Mouse (Mus musculus) left cerebral cortex, adult 11 months (tissue): Measurements from ENCODE around the gene Msmp.
"Not testable (repeated sequence)": the region's sequence is repeated elsewhere in the genome, so short reads cannot be mapped to it uniquely, and the experiment has no call there.

Source experiments
- DNase-seq: peaks from one replicate; pipeline ENCODE4 v3.0.0; 2022; ENCODE audit warnings: low spot score

Msmp gene

DNA sequence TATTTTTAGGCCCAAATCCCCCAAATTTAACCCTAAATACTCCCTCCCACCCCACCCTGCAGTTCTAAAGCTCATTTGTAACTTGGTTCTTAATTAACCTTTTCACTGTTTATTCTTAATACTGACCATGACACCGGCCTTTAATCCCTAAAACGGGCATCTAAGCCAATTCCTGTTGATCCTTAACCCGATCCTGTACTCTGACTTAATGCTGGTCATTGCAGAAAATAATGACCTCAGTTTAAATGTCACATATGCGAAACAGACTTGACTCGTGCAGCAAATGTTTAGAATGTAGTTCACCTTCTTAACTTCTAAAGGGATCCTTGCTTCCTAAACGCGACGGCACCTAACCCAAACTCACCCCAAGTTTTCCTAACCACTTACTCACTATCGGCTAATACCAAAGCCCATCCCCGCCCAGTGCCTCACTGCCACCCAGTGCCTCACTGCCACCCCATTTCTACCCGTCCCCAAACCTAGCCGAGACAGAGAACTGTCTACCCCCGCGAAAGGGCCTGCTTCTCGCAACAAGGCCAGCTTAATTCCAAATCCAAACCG lies 22.8 kb downstream of the Msmp start:
- no peak for DNase-seq

DNA sequence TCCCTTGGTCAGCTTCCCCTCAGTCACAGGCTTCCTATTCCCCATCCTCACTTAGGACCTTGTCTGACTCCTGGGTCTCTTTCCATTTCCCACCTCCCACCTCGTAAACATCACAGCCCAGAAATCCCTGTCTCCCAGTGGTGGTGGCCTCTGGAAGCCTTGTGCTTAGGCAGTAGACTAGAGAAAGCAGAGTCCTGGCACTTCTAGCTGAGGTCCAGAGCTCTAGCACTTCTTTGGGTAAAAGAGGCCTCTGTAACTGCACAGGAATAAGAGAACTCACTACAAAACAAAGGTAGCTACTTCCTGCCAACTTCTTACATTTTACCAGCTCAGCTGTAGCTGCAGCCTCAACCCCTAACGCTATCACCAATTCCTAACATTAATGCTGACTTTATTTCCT lies 23.3 kb downstream of the Msmp start:
- DNase-seq: no peak

DNA sequence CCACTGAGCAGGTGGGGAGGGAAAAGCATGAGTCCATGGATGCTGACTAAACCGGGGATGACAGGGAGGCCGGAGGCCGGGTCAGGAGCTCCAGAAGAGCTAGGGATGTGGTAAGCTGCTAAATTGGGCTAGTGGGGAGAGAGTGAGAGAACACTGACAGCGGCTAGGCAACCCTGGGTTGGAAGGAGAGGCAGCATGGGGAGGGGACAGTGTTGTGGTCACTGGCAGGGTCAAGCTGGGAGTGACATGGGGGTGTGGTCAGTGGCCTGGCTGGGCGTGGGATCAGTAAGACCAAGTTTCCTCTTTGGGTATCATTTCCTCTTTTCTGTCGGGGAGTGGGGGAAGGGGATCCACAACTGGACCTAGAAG lies 24.1 kb downstream of the Msmp start:
- DNase-seq: no peak

DNA sequence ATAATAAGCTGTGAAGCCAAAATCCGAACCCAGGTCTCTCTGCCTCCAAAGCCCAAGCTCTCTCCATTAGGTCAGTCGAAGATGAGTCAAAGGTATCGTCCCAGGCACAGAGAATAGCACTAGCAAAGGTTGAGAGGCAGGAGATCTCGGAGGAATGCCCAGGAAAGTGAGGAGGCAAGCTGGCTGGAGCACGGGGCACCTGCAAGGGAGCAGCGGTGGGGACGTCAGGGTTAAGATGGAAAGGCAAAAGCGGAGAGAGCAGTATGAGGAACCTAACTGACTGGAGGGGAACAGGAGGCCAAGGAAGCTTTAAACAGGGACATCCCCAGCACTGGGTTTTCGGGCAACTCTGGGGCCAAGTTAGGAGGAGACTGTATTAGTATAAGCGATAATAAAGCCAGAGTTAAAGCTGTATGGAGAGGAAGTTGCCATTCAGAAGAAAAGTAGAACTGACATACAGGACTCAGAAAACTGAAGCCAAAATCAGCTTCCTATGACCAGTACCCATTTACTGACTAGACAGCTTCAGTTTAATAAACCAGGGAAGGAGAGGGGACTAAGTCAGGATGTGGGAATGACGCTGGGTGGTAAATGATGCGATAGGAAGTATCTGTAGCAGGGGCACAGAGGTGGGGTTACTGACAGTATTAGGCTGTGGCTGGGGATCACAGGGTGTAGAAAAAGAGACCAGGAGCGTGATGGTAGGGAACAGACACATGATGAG lies 24.6 kb downstream of the Msmp start:
- no peak for DNase-seq

DNA sequence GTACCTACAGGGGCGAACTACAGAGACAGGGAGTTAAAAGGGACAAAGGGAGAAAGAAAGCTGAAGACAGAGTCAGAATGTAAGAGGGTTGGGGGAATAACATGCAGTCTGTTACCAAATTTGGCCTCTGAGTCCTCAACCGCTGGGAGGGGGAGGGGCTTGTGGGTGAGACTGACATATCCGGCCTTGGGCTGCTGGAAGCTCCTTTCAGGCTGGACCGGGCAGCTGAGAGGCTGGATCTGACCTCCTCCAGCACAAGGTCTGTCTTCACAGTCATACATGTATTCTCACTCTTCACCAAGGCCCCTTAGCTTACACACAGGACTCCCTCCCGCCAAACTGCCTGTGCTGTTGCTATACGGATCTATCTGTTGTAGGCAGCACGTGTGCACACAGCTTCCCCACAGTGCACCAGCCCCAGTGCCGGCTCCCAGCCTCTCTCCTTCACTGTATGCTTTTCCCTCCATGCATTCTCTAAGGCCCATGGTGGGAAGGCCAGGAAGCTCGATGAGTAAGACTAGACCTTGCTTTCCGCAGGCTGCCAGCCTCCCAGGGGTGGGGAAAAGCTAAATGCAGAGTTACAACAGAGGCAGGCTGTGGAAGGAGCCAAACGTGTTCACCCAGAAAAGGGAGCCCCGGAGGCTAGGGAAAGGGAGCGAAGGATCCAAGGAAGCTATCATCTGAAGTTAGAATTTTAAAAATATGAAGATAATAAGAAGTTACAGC lies 25.5 kb downstream of the Msmp start:
- DNase-seq: no peak

DNA sequence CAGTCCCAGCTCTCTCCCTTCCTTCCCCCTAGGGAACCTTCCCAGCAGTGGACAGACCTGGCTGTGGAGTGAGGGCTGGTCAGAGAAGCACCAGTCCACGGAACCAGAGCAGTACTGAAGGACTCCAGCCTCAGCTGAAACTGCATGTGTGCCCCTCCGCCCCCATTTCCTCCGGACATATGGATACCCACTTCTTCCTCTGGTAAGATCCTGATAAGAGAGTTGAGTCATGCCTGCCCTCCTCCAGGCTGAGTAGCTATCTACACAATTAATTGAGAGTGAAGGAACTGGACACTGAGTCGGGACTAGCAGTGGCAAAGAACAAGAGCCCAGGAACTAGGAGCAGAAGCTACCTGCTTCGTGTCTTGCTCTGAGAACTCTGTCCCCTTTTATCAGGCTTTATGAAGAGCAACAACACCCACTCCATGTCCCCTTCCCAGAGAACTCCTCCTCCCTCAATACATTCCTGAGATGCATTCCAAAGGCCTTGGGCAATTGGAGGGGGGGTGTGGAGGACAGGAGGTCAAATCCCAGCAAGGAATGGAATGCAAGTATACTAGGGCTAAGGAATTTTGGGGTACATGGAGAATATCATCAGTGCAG lies 26.2 kb downstream of the Msmp start:
- no peak for DNase-seq

DNA sequence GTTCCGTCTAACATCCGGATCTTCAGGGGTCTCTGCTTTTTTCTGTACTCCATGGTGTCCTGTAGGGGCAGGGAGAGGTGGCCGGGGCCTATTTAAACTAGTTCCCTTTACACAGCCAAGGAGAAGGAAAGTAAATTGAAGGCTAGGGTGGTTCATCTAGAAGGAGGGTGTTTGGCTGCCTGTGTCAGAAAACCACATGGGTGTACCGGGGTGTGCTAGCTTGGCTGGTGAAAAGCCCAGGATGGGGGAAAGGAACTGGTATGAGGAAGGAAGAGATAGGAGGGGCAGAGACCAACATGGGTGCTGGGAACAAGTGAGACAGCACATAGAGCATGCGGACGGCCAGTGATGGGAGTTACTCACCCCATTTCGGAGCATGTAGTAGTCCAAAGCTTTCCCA lies 28.4 kb downstream of the Msmp start:
- no peak for DNase-seq

DNA sequence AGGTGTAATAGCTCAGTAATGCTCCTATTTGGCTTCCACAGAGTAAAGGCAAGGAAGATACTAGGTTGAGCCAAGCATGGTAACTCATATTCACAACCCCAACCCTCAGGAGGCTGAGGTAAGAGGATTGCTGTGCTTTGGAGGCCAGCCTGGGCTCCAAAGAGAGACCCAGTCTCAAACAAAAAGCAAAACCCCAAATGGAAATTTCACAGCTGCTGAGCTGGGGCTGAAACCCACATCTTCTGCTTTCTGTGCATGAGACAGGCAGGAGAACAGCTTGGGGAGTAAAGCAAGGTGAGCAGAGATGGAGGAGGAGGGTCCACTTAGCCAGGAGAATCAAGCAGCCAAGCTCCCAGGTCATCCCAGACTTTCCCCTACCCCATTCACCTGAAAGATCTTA lies 30.4 kb downstream of the Msmp start:
- no peak for DNase-seq

DNA sequence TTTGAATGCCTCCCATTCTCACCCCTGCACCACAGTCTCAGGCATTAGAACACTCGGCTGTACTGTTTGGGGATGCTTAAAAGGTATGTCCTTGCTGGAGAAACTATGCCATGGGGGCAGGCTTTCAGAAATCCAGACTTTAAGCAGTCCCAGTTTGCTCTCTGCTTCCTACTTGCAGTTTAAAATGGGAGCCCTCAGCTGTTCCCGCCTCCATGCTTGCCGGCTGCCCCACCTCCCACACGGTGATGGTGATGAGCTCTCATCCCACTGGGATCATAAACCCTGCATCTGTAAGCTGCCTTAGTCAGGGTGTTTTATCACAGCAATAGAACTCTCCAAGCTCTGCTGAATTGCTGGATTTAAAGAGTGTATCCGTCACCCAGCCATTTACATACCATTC lies 31.9 kb downstream of the Msmp start:
- DNase-seq: peak; percentile 50

DNA sequence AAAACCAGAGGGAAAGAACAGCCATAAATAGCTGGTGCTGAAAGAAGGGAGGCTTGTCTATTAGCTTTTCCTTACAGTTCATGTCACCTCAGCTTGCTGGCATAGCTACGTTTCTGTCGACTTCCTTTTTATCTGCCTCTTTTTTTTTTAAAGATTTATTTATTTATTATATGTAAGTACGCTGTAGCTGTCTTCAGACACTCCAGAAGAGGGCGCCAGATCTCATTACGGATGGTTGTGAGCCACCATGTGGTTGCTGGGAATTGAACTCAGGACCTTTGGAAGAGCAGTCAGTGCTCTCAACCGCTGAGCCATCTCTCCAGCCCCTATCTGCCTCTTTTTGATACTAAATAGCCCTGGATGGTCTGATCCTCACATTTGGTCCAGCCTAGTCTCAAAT lies 32.4 kb downstream of the Msmp start:
- DNase-seq: not testable (repeated sequence)

DNA sequence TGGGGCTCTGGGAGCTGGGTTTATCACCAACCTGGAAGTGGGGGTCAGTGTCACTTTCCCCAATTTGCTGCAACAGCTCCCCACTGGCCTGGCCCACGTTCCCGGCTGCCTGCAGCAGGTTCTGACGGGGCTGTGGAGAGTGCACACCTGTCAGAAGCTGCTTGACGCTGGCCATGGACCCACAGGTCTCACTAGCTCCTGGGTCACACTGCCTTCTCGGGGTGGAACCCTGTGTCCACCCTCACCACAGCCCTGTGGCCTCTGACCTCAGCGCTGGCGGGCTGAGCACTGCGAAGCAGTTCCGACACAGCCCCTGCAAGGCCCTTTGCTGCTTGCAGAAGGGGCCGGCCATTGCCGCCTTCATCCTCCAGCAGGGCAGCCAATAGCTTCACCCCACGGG lies 35.2 kb downstream of the Msmp start:
- no peak for DNase-seq

DNA sequence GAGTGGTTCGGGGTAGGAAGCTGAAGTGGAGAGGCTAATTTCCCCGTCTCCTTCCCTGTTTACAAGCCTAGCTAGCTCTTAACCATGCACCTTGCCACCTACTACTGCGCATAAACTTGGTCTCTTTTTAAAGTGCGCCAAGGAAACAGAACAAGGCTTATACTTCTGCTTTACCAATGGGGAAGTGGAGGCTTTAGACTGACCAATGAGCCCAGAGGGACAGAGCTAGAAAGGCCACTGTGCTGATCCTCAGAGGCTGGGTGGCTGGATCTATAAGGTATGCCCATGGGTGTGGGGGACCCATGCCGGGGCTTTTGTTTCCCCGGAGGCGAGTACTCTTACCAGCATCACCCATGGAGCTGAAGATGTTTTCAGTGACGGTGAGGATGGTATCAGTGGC lies 37.1 kb downstream of the Msmp start:
- no peak for DNase-seq

DNA sequence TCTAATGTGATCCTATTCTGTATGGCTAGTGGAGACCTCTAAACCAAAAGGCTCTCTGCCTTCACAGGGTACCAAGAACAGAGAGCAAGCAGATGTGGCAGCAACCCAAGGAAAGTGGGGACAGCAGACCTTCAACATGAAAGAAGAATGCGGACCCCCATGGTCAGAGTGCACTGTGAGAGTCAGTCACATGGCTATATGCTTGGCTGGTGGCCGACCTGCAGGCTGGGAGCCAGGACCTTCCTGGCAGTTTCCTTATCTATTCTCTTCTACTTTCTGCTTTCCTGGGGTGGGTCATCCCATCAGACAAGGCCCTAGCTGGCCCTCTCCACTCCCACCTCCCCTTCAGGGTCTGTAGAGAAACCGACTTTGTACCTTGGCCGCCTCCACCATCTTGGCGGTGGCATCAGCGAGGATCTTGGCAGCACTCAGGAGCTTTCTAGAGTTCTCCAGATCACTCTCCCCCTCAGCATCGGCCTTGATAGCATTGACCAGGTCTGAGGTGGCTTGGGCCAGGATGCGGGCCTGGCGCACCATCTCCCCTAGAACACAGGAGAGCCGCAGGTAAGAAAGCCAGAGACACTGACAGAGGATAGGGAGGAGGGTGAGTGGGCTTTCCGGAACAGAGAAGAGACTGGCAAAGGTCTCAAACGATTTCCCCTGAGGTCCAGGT lies 37.8 kb downstream of the Msmp start:
- no peak for DNase-seq

DNA sequence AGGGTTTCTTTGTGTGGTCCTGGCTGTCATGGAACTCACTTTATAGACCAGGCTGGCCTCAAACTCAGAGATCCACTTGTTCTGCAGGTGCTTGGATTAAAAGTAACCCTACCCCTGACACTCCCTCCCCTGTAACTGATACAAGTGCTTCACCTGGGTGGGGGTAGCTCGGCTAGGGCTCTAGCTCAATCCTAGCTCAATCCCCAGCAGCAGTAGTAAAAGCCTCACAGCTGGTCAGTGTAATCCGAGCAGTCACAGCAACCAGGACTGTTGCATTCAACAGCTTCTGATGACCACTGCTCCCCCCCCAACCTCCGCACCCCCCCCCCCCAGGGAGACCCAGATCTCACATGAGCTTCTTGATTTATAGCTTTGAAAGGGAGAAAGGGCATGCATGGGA lies 42.2 kb downstream of the Msmp start:
- no peak for DNase-seq

DNA sequence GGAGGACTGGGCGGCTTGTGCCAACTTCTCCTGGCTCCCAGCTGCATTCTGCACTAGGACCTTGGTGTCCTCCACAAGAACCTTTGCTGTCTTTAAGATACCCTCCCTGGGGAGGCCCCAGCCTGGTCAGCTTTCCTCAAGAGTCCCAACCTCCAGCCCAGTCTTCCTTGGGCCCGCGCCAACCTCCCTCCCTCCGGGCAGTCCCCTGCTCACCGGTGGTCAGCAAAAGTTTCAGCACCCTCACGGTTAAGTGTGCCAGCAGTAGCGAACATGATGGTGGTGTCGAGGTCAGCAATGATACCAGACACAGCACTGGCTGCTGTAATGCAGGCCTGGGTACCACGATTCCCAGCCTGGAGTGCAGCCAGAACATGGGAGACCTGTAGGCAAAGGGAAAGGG lies 48.3 kb downstream of the Msmp start:
- DNase-seq: no peak

DNA sequence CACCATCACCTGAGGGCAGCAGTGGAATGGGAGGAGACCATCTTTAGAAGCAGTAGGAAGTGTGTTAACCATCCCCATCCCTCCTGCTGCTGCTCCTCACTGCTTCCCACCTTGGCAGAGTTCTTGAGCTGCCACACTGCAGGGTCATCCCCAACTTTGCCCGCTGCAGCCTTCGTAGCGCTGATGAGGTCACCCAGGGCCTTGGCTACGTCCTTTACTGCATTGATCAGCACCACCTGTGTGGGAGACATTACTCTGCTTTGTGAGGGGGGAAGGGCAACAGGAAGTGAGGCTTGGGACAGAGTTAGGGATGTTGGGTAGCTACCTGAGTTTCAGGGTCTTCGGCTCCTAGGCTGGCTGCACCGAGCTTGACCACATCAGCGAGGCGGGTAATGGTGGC lies 48.7 kb downstream of the Msmp start:
- DNase-seq: no peak

DNA sequence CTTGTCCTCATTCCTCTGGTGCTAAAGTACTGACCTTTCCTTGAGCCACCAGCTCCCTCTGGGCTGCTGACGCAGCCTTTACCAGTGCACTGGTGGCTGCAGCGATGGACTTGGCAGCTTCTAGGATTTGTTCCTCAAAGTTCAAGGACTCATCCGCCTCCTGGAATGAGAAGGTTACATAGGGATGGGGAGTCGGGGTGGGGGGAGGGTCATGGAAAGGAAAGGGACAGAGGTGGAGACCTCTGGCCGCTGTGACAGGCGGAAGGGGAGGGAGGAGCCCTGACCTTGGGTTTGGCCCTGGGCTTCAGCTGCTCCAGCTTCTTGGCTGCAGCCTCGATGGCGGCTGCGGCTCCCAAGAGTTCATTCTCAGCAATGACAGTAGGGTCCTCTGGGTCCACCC lies 51.0 kb downstream of the Msmp start:
- DNase-seq: no peak
